Mouse (Mus musculus) lung, postnatal 0 days (tissue): ENCODE data around the gene Efnb1.

Experiments
- CTCF ChIP-seq: IDR thresholded peaks from 2 replicates; pipeline ENCODE4 v1.5.1; 2016; ENCODE audit warnings: antibody characterized with exemption, mild to moderate bottlenecking
- EP300 ChIP-seq: IDR thresholded peaks from 2 replicates; pipeline ENCODE4 v1.6.1; 2016; ENCODE audit warnings: antibody characterized with exemption, mild to moderate bottlenecking, control low read depth

DNA sequence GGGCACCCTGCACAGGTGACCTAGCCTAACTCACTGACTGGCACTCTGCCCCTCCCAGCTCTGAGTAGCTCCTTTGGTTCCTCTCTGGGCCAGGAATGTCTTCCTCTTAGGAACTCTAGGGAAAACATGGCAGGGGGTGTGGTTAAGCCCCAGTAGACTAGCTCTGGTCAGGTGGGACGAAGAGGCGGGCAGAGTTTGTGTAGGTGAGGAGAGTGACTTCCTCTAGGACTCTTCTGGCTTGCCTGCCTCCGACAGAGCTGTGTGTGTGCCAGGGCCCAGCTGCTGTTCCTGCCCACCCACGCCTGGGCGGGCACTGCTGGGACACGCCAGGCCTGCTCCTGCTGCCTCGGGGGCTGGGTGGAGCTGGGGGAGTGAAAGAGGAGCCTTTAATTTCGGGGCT is 5.1 kb downstream of the Efnb1 start:
- TF ChIP-seq CTCF = no peak
- no peak for TF ChIP-seq EP300
